Mouse (Mus musculus): ENCODE measurements at regions not wholly inside any gene's neighbourhood (a gene's known extent, or its start where the extent isn't known, plus 50 kb on each side); places are given as distances from the start of the nearest gene placed in this dataset.

- no peak for DNase-seq (ENCODE audit: low read depth, low spot score)
- Histone ChIP-seq H3K9ac (ENCODE audit: control insufficient read depth, low read depth, low read length, poor library complexity, severe bottlenecking) (no peak overlapping the region), H3K4me3 (ENCODE audit: control insufficient read depth in 1 of 2, insufficient read depth in 1 of 2, low read depth in 2 of 2, low read length in 2 of 2) (no peak overlapping the region), H3K36me3 (ENCODE audit: control insufficient read depth in 1 of 2, insufficient read depth in 2 of 2, low read length in 2 of 2) (no peaks in the 10 kb centered on the region), H3K4me1 (ENCODE audit: control insufficient read depth in 1 of 2, insufficient read depth in 2 of 2, low read length in 2 of 2) (no peaks in the 10 kb centered on the region), H3K27ac (ENCODE audit: control insufficient read depth, low read depth, low read length) (no peak overlapping the region), H3K9me3 (replicated peaks; ENCODE audit: insufficient read depth, low read length) (no peaks in the 10 kb centered on the region), H3K27me3 (ENCODE audit: control insufficient read depth in 1 of 2, insufficient read depth in 2 of 2, low read length in 2 of 2) (no peaks in the 10 kb centered on the region), H3K79me2 (ENCODE audit: control insufficient read depth, insufficient read depth, low read length, poor library complexity) (no peaks in the 10 kb centered on the region)
- TF ChIP-seq GATA1 (IDR thresholded peaks at IDR 0.05; ENCODE audit: low read depth, low read length) (no peak), RAD21 (IDR thresholded peaks at IDR 0.05; ENCODE audit: low read depth, low read length) (no peak), USF2 (IDR thresholded peaks at IDR 0.05; ENCODE audit: borderline replicate concordance in 1 of 2, insufficient read depth in 1 of 2, low read depth in 1 of 2, low read length in 2 of 2) (no peak), RCOR1 (IDR thresholded peaks at IDR 0.05; ENCODE audit: low read depth, low read length) (no peak), UBTF (IDR thresholded peaks at IDR 0.05; ENCODE audit: borderline replicate concordance, insufficient read depth, low read depth, low read length) (no peak), JUND (IDR thresholded peaks at IDR 0.05; ENCODE audit: low read depth, low read length) (no peak), ZMIZ1 (IDR thresholded peaks at IDR 0.05; ENCODE audit: low read depth, low read length) (no peak), TCF12 (IDR thresholded peaks at IDR 0.05; ENCODE audit: low read depth, low read length) (no peak), POLR2AphosphoS2 (IDR thresholded peaks at IDR 0.05; ENCODE audit: low read length) (no peak)
Measured at GRCm38 (mm10) chr5:82312054-82312453, 1042.9 kb downstream of the Tecrl start.

DNA sequence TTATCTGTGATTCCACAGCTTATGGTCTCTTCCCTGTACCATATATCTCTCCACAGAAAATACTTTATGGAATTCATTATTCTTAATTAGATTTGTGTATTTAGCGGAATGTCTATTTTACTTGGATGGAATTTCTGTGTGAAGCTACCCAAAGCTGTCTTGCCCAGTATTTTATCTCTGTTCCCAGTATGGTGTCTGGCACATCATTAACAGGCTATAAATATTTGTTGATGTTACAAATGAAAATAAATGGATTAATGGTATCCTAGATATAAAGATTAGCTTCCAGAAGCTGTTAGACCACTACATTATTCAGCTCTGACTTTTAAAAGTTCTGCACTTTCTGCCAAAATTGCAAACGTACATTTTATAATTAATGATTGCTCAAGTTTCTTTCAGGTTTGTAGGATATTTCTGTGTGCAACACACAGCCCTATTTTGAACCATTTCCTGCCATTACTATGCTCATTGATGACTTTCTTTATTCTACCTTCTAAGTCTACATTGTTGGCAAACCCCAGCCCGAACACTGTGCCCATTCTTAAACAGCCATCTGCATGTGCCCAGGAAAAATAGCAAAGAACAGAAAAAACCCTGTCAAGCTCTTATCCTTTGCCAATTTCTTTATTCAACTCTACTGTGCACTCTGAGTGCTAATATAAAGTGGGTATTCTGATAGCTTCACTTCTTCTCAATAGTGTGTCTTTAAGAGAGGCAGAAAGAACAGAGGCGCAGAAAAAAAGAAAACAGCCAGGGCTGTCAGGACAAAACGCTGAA lies 1066.7 kb downstream of the Tecrl start:
- Histone ChIP-seq H3K4me3 (ENCODE audit: control insufficient read depth in 1 of 2, insufficient read depth in 1 of 2, low read depth in 2 of 2, low read length in 2 of 2) (no peak overlapping the region), H3K9me3 (replicated peaks; ENCODE audit: insufficient read depth, low read length) (no peaks in the 10 kb centered on the region), H3K27ac (ENCODE audit: control insufficient read depth, low read depth, low read length) (no peak overlapping the region), H3K9ac (ENCODE audit: control insufficient read depth, low read depth, low read length, poor library complexity, severe bottlenecking) (no peak overlapping the region), H3K27me3 (ENCODE audit: control insufficient read depth in 1 of 2, insufficient read depth in 2 of 2, low read length in 2 of 2) (no peaks in the 10 kb centered on the region), H3K79me2 (ENCODE audit: control insufficient read depth, insufficient read depth, low read length, poor library complexity) (no peaks in the 10 kb centered on the region), H3K4me1 (ENCODE audit: control insufficient read depth in 1 of 2, insufficient read depth in 2 of 2, low read length in 2 of 2) (no peaks in the 10 kb centered on the region), H3K36me3 (ENCODE audit: control insufficient read depth in 1 of 2, insufficient read depth in 2 of 2, low read length in 2 of 2) (no peaks in the 10 kb centered on the region)
- no peak for DNase-seq (ENCODE audit: low read depth, low spot score)
- no peak for TF ChIP-seq UBTF (IDR thresholded peaks at IDR 0.05; ENCODE audit: borderline replicate concordance, insufficient read depth, low read depth, low read length)
- no peak for TF ChIP-seq TBP (IDR thresholded peaks at IDR 0.05; ENCODE audit: low read depth, low read length)
- TF ChIP-seq RCOR1 (IDR thresholded peaks at IDR 0.05; ENCODE audit: low read depth, low read length) = no peak
- no peak for TF ChIP-seq NELFE (IDR thresholded peaks at IDR 0.05; ENCODE audit: low read depth, low read length)
- TF ChIP-seq ZC3H11A (IDR thresholded peaks at IDR 0.05; ENCODE audit: low read depth, low read length) = no peak
- TF ChIP-seq JUND (IDR thresholded peaks at IDR 0.05; ENCODE audit: low read depth, low read length) = no peak
- TF ChIP-seq GABPA (IDR thresholded peaks at IDR 0.05; ENCODE audit: low read depth, low read length) = no peak
- no peak for TF ChIP-seq CHD2 (IDR thresholded peaks at IDR 0.05; ENCODE audit: low read length)
- no peak for TF ChIP-seq KAT2A (conservative IDR thresholded peaks at IDR 0.05; ENCODE audit: low read depth, low read length)
- no peak for TF ChIP-seq SMC3 (IDR thresholded peaks at IDR 0.05; ENCODE audit: low read depth, low read length)
- no peak for TF ChIP-seq ZMIZ1 (IDR thresholded peaks at IDR 0.05; ENCODE audit: low read depth, low read length)
- no peak for TF ChIP-seq CTCF (IDR thresholded peaks at IDR 0.05 in 2 of 3, conservative IDR thresholded peaks at IDR 0.05 in 1 of 3; ENCODE audit: control insufficient read depth in 1 of 3, insufficient read depth in 1 of 3, low read depth in 2 of 3, low read length in 3 of 3, poor library complexity in 1 of 3, severe bottlenecking in 1 of 3)
- TF ChIP-seq GATA1 (IDR thresholded peaks at IDR 0.05; ENCODE audit: low read depth, low read length) = no peak
- TF ChIP-seq TCF12 (IDR thresholded peaks at IDR 0.05; ENCODE audit: low read depth, low read length) = no peak
